Mouse (Mus musculus) lung, adult 2 months (tissue): ENCODE results near the gene Zic5.

Experiments
- CTCF ChIP-seq: fragments of 200-500 bp; IDR thresholded peaks from 2 replicates; pipeline ENCODE4 v1.5.1; 2011; ENCODE audit warnings: mild to moderate bottlenecking, low read length, control low read depth; ENCODE audit not compliant: insufficient read depth
- POLR2A ChIP-seq: fragments of 200-500 bp; IDR thresholded peaks from 2 replicates; pipeline ENCODE4 v1.6.1; 2011; ENCODE audit warnings: low read depth, mild to moderate bottlenecking, control low read depth, low read length, borderline replicate concordance; ENCODE audit errors: extremely low read depth

- TF ChIP-seq POLR2A (no peak), CTCF (no peak)
These were observed 37.8 kb downstream of the Zic5 start for GRCm38 (mm10) chr14:122427654-122428053.
